Mouse (Mus musculus) heart, adult 11 months (tissue): ENCODE measurements around the gene Olfr820.
"Not testable (repeated sequence)": the region's sequence is repeated elsewhere in the genome, so short reads cannot be mapped to it uniquely, and the experiment has no call there.

ENCODE experiments used
- DNase-seq: peaks from one replicate; pipeline ENCODE4 v3.0.0; 2022

Olfr820 gene

GRCm38 (mm10) chr10:130012321-130012720, at the start of gene Olfr820:
Gene Olfr820 (plus strand): TSS chr10:130012621.
- DNase-seq, result no peak

DNA sequence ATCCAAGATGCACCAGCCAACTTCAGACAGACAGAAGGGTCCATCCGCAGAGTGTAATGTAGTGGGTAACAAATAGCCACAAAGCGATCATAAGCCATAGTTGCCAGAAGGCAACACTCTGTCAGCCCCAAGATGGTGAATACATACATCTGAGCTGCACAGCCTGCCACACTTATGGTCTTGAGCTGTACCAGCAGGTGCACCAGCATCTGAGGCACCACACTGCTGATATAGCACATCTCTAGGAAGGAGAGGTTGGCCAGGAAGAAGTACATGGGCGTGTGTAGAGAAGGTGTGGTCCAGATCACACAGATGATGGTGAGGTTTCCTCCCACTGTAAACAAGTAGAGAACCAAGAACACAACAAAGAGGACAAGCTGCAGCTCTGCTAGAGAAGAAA, 46.2 kb upstream of the Olfr820 start:
- DNase-seq, result peak; percentile 66

DNA sequence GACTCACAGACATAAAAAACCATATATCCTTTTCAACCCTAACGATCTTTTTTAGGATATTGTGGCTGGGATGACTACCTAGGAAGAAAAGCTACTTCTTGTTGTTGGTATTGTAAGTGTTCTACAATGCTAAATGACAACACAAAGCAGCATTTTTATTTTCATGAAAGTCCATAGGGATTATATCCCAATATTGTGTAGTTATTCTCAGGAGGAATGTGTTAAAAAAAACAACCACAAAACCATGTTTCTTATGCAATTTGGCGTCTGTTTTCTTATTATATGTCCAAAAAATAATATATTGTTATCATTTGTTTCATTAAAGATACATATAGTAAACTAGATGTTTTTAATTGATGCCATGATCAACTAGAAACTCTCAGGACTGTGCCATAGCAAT, 45.3 kb upstream of the Olfr820 start, which contains the start of gene Olfr819:
TSS of gene Olfr819 (minus strand) at position 101 of the 400 bp plus-strand sequence.
- DNase-seq, result not testable (repeated sequence)

GRCm38 (mm10) chr10:129972994-129973393, 39.4 kb upstream of the Olfr820 start:
- not testable (repeated sequence) for DNase-seq

- not testable (repeated sequence) for DNase-seq
Observed at GRCm38 (mm10) chr10:129976040-129976439, 36.4 kb upstream of the Olfr820 start, which contains the start of gene Olfr247. Gene Olfr247 (minus strand): TSS chr10:129976140.

- not testable (repeated sequence) for DNase-seq
Observed at GRCm38 (mm10) chr10:129981867-129982266, 30.6 kb upstream of the Olfr820 start.

- not testable (repeated sequence) for DNase-seq
Observed at GRCm38 (mm10) chr10:129984962-129985361, 27.5 kb upstream of the Olfr820 start, which contains the start of gene Gm10310. Gene Gm10310 (minus strand): TSS chr10:129985062.

DNA sequence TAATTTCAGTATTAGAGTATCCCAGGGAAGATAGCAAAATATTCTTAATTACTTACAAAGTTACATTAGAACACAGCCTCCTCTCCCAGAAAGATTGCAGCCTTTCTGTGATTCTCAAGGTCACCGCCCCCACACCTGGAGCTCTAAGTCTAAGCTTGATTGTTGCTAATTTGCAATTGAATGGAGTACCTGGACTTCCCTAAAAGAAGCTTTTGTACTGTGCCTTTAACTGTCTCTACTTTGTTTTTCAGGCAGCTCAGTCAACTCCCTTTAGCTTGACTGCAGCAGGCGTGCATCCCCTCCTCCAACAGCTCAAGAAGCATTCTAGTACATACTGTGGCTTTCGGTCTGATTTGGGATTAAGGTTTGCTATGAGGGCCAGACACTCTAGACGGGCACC, 8.3 kb upstream of the Olfr820 start:
- DNase-seq, result not testable (repeated sequence)

DNA sequence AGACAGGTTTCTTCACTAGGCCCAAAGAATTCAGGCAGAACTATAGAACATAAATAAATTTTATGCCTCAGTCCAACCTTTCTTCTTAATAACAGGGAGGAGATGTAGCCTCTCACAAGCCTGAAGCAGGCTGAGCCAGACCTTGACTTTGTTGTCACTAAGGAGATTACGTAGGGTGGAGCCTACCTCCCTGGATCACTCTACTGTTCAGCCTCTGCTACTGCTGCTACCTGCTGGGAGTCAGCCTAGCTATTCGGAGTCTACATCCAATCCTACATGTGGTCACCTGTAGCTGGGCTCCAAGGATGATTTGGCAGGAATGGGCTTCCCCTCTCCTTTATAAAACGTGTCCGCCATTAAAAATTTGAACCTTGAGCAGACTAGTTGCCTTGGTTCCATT, 7.1 kb upstream of the Olfr820 start:
- DNase-seq, result not testable (repeated sequence)

- no peak for DNase-seq
Observed at GRCm38 (mm10) chr10:130030048-130030447, 17.6 kb downstream of the Olfr820 start, which contains the start of gene Olfr821. Gene Olfr821 (plus strand): TSS chr10:130030348.

DNA sequence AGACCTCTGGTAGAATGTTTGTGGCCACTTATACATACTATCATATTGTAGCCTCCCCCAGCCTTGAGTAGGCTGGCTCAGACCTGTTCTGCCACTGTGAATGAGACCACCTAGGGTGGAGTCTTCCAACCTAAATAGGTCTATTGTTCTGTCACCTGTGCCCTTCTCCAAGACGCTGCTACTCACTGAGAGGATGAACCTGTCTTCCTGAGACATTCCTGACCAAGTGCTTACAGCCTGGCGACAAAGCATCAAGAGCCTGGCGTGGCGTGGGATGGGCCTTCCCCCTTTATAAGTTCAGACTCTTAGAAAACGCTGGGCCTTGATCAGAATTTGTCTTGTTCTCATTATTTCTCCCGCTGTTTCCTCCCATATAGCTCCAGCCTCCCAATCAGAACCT, 24.7 kb downstream of the Olfr820 start:
- DNase-seq, result no peak
